Mouse (Mus musculus) heart, embryonic 14.5 days (tissue): ENCODE results near the gene Hist2h3c1. TPM values are rescaled to one million over a fixed set of nuclear protein-coding genes. Genes with fewer than 3 reads are reported as not detected.
"Not testable (repeated sequence)": the region's sequence is repeated elsewhere in the genome, so short reads cannot be mapped to it uniquely, and the experiment has no call there.

Experiments used
- ATAC-seq: fragments of 200-750 bp; cut with Nextera tagmentation; 2 replicates; pipeline ENCODE4 v1.8.0; 2017; ENCODE audit warnings: low read depth, moderate TSS enrichment; ENCODE audit not compliant: insufficient number of reproducible peaks, insufficient read depth, low FRiP score
- H3K27ac ChIP-seq, 2 experiments: fragments of 200-500 bp in 1 of 2; fragments of 300-500 bp in 1 of 2; sonication (generic) in 1 of 2; replicated peaks in 1 of 2; 2 replicates each; pipeline ENCODE4 v1.5.1; 2012 to 2014; ENCODE audit warnings: low read depth in 2 of 2, low read length in 2 of 2, control low read depth in 1 of 2, mild to moderate bottlenecking in 1 of 2, mixed read lengths in 1 of 2; ENCODE audit not compliant: control insufficient read depth in 1 of 2, insufficient read depth in 1 of 2
- H3K27me3 ChIP-seq: fragments of 300-500 bp; sonication (generic); 2 replicates; pipeline ENCODE4 v1.6.1; 2014; ENCODE audit warnings: mild to moderate bottlenecking, low read length, control low read depth; ENCODE audit not compliant: control insufficient read depth, insufficient read depth
- H3K36me3 ChIP-seq: fragments of 300-500 bp; sonication (generic); 2 replicates; pipeline ENCODE4 v1.6.1; 2014; ENCODE audit warnings: mild to moderate bottlenecking, control low read depth, low read length, mixed read lengths; ENCODE audit not compliant: control insufficient read depth, insufficient read depth
- H3K4me1 ChIP-seq, 2 experiments: fragments of 200-500 bp in 1 of 2; fragments of 300-500 bp in 1 of 2; sonication (generic) in 1 of 2; 2 replicates each; pipeline ENCODE4 v1.6.1; 2012 to 2014; ENCODE audit warnings: low read length in 2 of 2, control low read depth in 1 of 2, mixed read lengths in 1 of 2; ENCODE audit not compliant: control insufficient read depth in 2 of 2, insufficient read depth in 2 of 2
- H3K4me2 ChIP-seq: fragments of 300-500 bp; sonication (generic); 2 replicates; pipeline ENCODE4 v1.6.1; 2014; ENCODE audit warnings: mild to moderate bottlenecking, low read length
- H3K4me3 ChIP-seq, 2 experiments: fragments of 200-500 bp in 1 of 2; fragments of 300-500 bp in 1 of 2; sonication (generic) in 1 of 2; 2 replicates each; pipeline ENCODE4 v1.5.1; 2012 to 2014; ENCODE audit warnings: low read length in 2 of 2, mild to moderate bottlenecking in 2 of 2, control low read depth in 1 of 2, low read depth in 1 of 2, moderate library complexity in 1 of 2; ENCODE audit not compliant: control insufficient read depth in 1 of 2, insufficient read depth in 1 of 2
- H3K9ac ChIP-seq: fragments of 300-500 bp; sonication (generic); 2 replicates; pipeline ENCODE4 v1.6.1; 2014; ENCODE audit warnings: mild to moderate bottlenecking, low read length
- H3K9me3 ChIP-seq: fragments of 300-500 bp; sonication (generic); 2 replicates; pipeline ENCODE4 v1.6.1; 2016; ENCODE audit warnings: low read length, control low read depth; ENCODE audit not compliant: control insufficient read depth
- WGBS: fragments of 180-500 bp; shearing (Covaris S2); extraction: QIAGEN DNeasy Blood & Tissue Kit; methylation state at CpG from one replicate; pipeline ENCODE4 v1.1.7; 2014; 5-methylcytosine and 5-hydroxymethylcytosine counted together
- polyA plus RNA-seq: library from polyadenylated mRNA; unstranded; fragments of >200 nt; fragmentation: Nextera tagmentation; extraction: Ambion mirVana; gene quantifications from 2 replicates; pipeline ENCODE4 v1.2.1, GENCODE M21; 2014

The Hist2h3c1 gene
- polyA plus RNA-seq, 1 experiment from 2014 or later, result not detected

GRCm38 (mm10) chr3:96268051-96268775 lies 21.7 kb downstream of the Hist2h3c1 start, which contains the start of gene Hist2h3b:
Gene Hist2h3b (plus strand): TSS chr3:96268654.
- 28% methylated on average over 28 of the region's 30 CpGs for WGBS
- peak within 1 kb of the TSS; percentile 79 for H3K9ac ChIP-seq

GRCm38 (mm10) chr3:96268776-96269378 lies 22.4 kb downstream of the Hist2h3c1 start:
- 2% methylated on average over 9 of the region's 44 CpGs for WGBS
- H3K4me3 ChIP-seq, result peak overlapping the region; percentile 49 to 53
- not testable (repeated sequence) for H3K27me3 ChIP-seq, H3K36me3 ChIP-seq, H3K9me3 ChIP-seq
- peak overlapping the region; percentile 79 for H3K9ac ChIP-seq
- ATAC-seq, result 0 out of 2 replicates have a peak, but pooled peaks have one; percentile 11
- H3K4me2 ChIP-seq, result peak overlapping the region; percentile 95
- peak overlapping the region; percentile 87 to 95 for H3K27ac ChIP-seq
- H3K4me1 ChIP-seq, result peaks cover 7 to 13% of the 10 kb centered on the region in 2 experiments

More at GRCm38 (mm10) chr3:96268051-96268775, 21.7 kb downstream of the Hist2h3c1 start, which contains the start of gene Hist2h3b:
- Histone ChIP-seq H3K4me1 (peaks cover 10 to 13% of the 10 kb centered on the region in 2 experiments), H3K36me3 (no peaks in the 10 kb centered on the region), H3K27ac (peak within 1 kb of the TSS; percentile 87 to 95), H3K4me2 (peak within 1 kb of the TSS; percentile 95), H3K4me3 (peak within 1 kb of the TSS; percentile 49 to 53), H3K27me3 (no peaks in the 10 kb centered on the region), H3K9me3 (no peaks in the 10 kb centered on the region)
- peak; percentile 60 for ATAC-seq

GRCm38 (mm10) chr3:96269511-96270474 lies 23.3 kb downstream of the Hist2h3c1 start, which contains the start of gene Hist2h2bb:
Gene Hist2h2bb (plus strand): TSS chr3:96269752.
- under 1% methylated on average over 45 of the region's 45 CpGs for WGBS
- H3K27me3 ChIP-seq, result no peaks in the 10 kb centered on the region
- peaks cover 2 to 5% of the 10 kb centered on the region in 2 experiments; a peak in 3 of 4 replicates for H3K4me1 ChIP-seq
- peak within 1 kb of the TSS; percentile 49 to 53 for H3K4me3 ChIP-seq
- H3K9me3 ChIP-seq, result no peaks in the 10 kb centered on the region
- H3K4me2 ChIP-seq, result peak within 1 kb of the TSS; percentile 95
- H3K27ac ChIP-seq, result peak within 1 kb of the TSS; percentile 87 to 95
- peak; percentile 93 for ATAC-seq
- H3K36me3 ChIP-seq, result no peaks in the 10 kb centered on the region
- H3K9ac ChIP-seq, result peak within 1 kb of the TSS; percentile 83

- peaks cover 0 to 5% of the 10 kb centered on the region in 2 experiments; a peak in 3 of 4 replicates for H3K4me1 ChIP-seq
- no peaks in the 10 kb centered on the region for H3K9me3 ChIP-seq
- no peak for ATAC-seq
- no peak overlapping the region for H3K4me2 ChIP-seq
- no peaks in the 10 kb centered on the region for H3K36me3 ChIP-seq
- no peak overlapping the region for H3K4me3 ChIP-seq
- 77% methylated on average over 17 of the region's 17 CpGs for WGBS
- H3K9ac ChIP-seq, result no peak overlapping the region
- no peak overlapping the region for H3K27ac ChIP-seq
- H3K27me3 ChIP-seq, result no peaks in the 10 kb centered on the region
Observed at GRCm38 (mm10) chr3:96273591-96274465, 27.3 kb downstream of the Hist2h3c1 start.

- peak; percentile 16; the same call in 1 of the 2 replicates for ATAC-seq
- no peaks in the 10 kb centered on the region for H3K9me3 ChIP-seq
- WGBS, result 16% methylated on average over 8 of the region's 8 CpGs
- peak overlapping the region; percentile 63 for H3K9ac ChIP-seq
- peak overlapping the region; percentile 26 to 76; a peak in 2 of 4 replicates for H3K27ac ChIP-seq
- H3K4me2 ChIP-seq, result peak overlapping the region; percentile 84
- H3K4me1 ChIP-seq, result peaks cover 0 to 3% of the 10 kb centered on the region in 2 experiments; a peak in 1 of 4 replicates
- no peaks in the 10 kb centered on the region for H3K36me3 ChIP-seq
- peak overlapping the region; percentile 43 to 51 for H3K4me3 ChIP-seq
- peaks cover 4% of the 10 kb centered on the region; the same call in 1 of the 2 replicates for H3K27me3 ChIP-seq
Observed at GRCm38 (mm10) chr3:96277428-96277799, 30.9 kb downstream of the Hist2h3c1 start.

GRCm38 (mm10) chr3:96277800-96278624 lies 31.5 kb downstream of the Hist2h3c1 start:
- Histone ChIP-seq H3K9me3 (no peaks in the 10 kb centered on the region), H3K27ac (peak overlapping the region; percentile 76 to 85), H3K4me2 (peak overlapping the region; percentile 84), H3K9ac (peak overlapping the region; percentile 63), H3K4me3 (peak overlapping the region; percentile 43 to 51), H3K27me3 (peaks cover 8% of the 10 kb centered on the region; the same call in 1 of the 2 replicates), H3K36me3 (no peaks in the 10 kb centered on the region), H3K4me1 (peaks cover 0 to 3% of the 10 kb centered on the region in 2 experiments; a peak in 1 of 4 replicates)
- ATAC-seq, result peak; percentile 83
- under 1% methylated on average over 49 of the region's 49 CpGs for WGBS
